Mouse (Mus musculus) liver, postnatal 0 days (tissue): ENCODE data around the gene Olfr314. TPM values are rescaled to one million over a fixed set of nuclear protein-coding genes. Genes with fewer than 3 reads are reported as not detected.
"Not testable (repeated sequence)": the region's sequence is repeated elsewhere in the genome, so short reads cannot be mapped to it uniquely, and the experiment has no call there.

Experiments used
- ATAC-seq: fragments of 200-750 bp; cut with Nextera tagmentation; 2 replicates; pipeline ENCODE4 v1.8.0; 2017; ENCODE audit warnings: mild to moderate bottlenecking, moderate library complexity
- DNase-seq: peaks from one replicate; pipeline ENCODE4 v3.0.0-alpha.2; 2016
- H3K27ac ChIP-seq: fragments of 300-500 bp; sonication (generic); 2 replicates; pipeline ENCODE4 v1.5.1; 2014; ENCODE audit warnings: antibody characterized with exemption, moderate library complexity, mild to moderate bottlenecking, low read depth
- H3K27me3 ChIP-seq: fragments of 300-500 bp; sonication (generic); 2 replicates; pipeline ENCODE4 v1.6.1; 2014; ENCODE audit warnings: low read length, control low read depth, mixed read lengths; ENCODE audit not compliant: insufficient read depth
- H3K36me3 ChIP-seq: fragments of 300-500 bp; sonication (generic); replicated peaks from 2 replicates; pipeline ENCODE4 v1.6.1; 2014; ENCODE audit warnings: mild to moderate bottlenecking, control low read depth, low read length, moderate library complexity, mixed read lengths; ENCODE audit not compliant: insufficient read depth
- H3K4me1 ChIP-seq: fragments of 300-500 bp; sonication (generic); 2 replicates; pipeline ENCODE4 v1.6.1; 2014; ENCODE audit warnings: antibody characterized with exemption, mild to moderate bottlenecking, control low read depth; ENCODE audit not compliant: insufficient read depth
- H3K4me2 ChIP-seq: fragments of 300-500 bp; sonication (generic); 2 replicates; pipeline ENCODE4 v1.6.1; 2014; ENCODE audit warnings: low read depth, mild to moderate bottlenecking, low read length, moderate library complexity, mixed read lengths
- H3K4me3 ChIP-seq: fragments of 300-500 bp; sonication (generic); 2 replicates; pipeline ENCODE4 v1.5.1; 2014; ENCODE audit warnings: low read depth, low read length
- H3K9ac ChIP-seq: fragments of 300-500 bp; sonication (generic); replicated peaks from 2 replicates; pipeline ENCODE4 v1.6.1; 2014; ENCODE audit warnings: mild to moderate bottlenecking, moderate library complexity
- H3K9me3 ChIP-seq: fragments of 300-500 bp; sonication (generic); 2 replicates; pipeline ENCODE4 v1.6.1; 2016; ENCODE audit warnings: mild to moderate bottlenecking, control low read depth, low read length, mixed read lengths
- CTCF ChIP-seq: sonication (generic); IDR thresholded peaks from 2 replicates; pipeline ENCODE4 v1.5.1; 2016; ENCODE audit warnings: antibody characterized with exemption, low read depth
- EP300 ChIP-seq: IDR thresholded peaks from 2 replicates; pipeline ENCODE4 v1.6.1; 2016; ENCODE audit warnings: antibody characterized with exemption, low read depth, mild to moderate bottlenecking
- WGBS: fragments of 180-500 bp; shearing (Covaris S2); extraction: QIAGEN DNeasy Blood & Tissue Kit; methylation state at CpG from one replicate; pipeline ENCODE4 v1.1.7; 2014; ENCODE audit not compliant: insufficient replicate concordance; 5-methylcytosine and 5-hydroxymethylcytosine counted together
- polyA plus RNA-seq: library from polyadenylated mRNA; unstranded; fragments of >200 nt; fragmentation: Nextera tagmentation; extraction: Ambion mirVana; gene quantifications from 2 replicates; pipeline ENCODE4 v1.2.1, GENCODE M21; 2015

Gene Olfr314
- polyA plus RNA-seq, 1 experiment from 2014 or later = not detected

- no peaks in the 10 kb centered on the region for H3K9me3 ChIP-seq
- 75% methylated on average over 1 of the region's 1 CpGs for WGBS
- no peak for DNase-seq
- ATAC-seq = no peak
- no peak overlapping the region for H3K9ac ChIP-seq
- no peaks in the 10 kb centered on the region for H3K27me3 ChIP-seq
- H3K4me2 ChIP-seq = no peak overlapping the region
- no peak overlapping the region for H3K27ac ChIP-seq
- H3K4me3 ChIP-seq = no peak overlapping the region
- H3K4me1 ChIP-seq = no peaks in the 10 kb centered on the region
- TF ChIP-seq EP300 (no peak), CTCF (no peak)
- no peaks in the 10 kb centered on the region for H3K36me3 ChIP-seq
Observed at GRCm38 (mm10) chr11:58815676-58816075, 32.9 kb downstream of the Olfr314 start.

- H3K9ac ChIP-seq, H3K4me2 ChIP-seq, H3K4me3 ChIP-seq, H3K27ac ChIP-seq, H3K36me3 ChIP-seq, H3K4me1 ChIP-seq, H3K27me3 ChIP-seq, H3K9me3 ChIP-seq, DNase-seq, ATAC-seq: not testable (repeated sequence)
Observed at GRCm38 (mm10) chr11:58828937-58829336, 46.2 kb downstream of the Olfr314 start, which contains the start of gene Olfr312. TSS of gene Olfr312 (plus strand) at chr11:58829237.

- WGBS = 53% methylated on average over 3 of the region's 3 CpGs
- Histone ChIP-seq H3K36me3 (no peaks in the 10 kb centered on the region), H3K4me1 (no peaks in the 10 kb centered on the region), H3K27me3 (no peaks in the 10 kb centered on the region), H3K4me2 (no peak overlapping the region), H3K4me3 (no peak overlapping the region), H3K9ac (no peak overlapping the region), H3K27ac (no peak overlapping the region), H3K9me3 (no peaks in the 10 kb centered on the region)
- no peak for ATAC-seq
- no peak for DNase-seq
- TF ChIP-seq EP300 (no peak), CTCF (no peak)
Observed at GRCm38 (mm10) chr11:58829764-58830163, 47.0 kb downstream of the Olfr314 start.

GRCm38 (mm10) chr11:58832541-58832940 lies 49.8 kb downstream of the Olfr314 start:
- H3K9me3 ChIP-seq, ATAC-seq, H3K4me2 ChIP-seq, H3K27ac ChIP-seq, H3K36me3 ChIP-seq, H3K27me3 ChIP-seq, DNase-seq, H3K4me1 ChIP-seq, H3K4me3 ChIP-seq, H3K9ac ChIP-seq: not testable (repeated sequence)
- 72% methylated on average over 3 of the region's 3 CpGs for WGBS

Other genes starting within 250 kb of the Olfr314 start
- not detected in 2 replicates for gene Olfr330, start 248.1 kb upstream of the Olfr314 start, polyA plus RNA-seq
- not detected in 2 replicates for gene Olfr329-ps, start 236.5 kb upstream of the Olfr314 start, polyA plus RNA-seq
- gene Olfr328, start 227.3 kb upstream of the Olfr314 start, polyA plus RNA-seq = not detected in 2 replicates
- not detected in 2 replicates for gene Olfr224, start 212.4 kb upstream of the Olfr314 start, polyA plus RNA-seq
- gene Olfr325, start 205.2 kb upstream of the Olfr314 start, polyA plus RNA-seq = not detected in 2 replicates
- gene Olfr324, start 187.8 kb upstream of the Olfr314 start, polyA plus RNA-seq = not detected in 2 replicates
- gene 2210407C18Rik, start 166.9 kb upstream of the Olfr314 start, polyA plus RNA-seq = not detected in 2 replicates
- not detected in 2 replicates for gene Olfr323, start 152.5 kb upstream of the Olfr314 start, polyA plus RNA-seq
- gene Trim58, start 142.5 kb upstream of the Olfr314 start, polyA plus RNA-seq = 5.8 and 5.9 TPM in 2 replicates
- gene Olfr322, start 124.2 kb upstream of the Olfr314 start, polyA plus RNA-seq = 0.06 TPM in 1 of 2 replicates, not detected in the other
- gene Olfr320, start 101.9 kb upstream of the Olfr314 start, polyA plus RNA-seq = not detected in 2 replicates
- not detected in 2 replicates for gene Olfr319, start 83.8 kb upstream of the Olfr314 start, polyA plus RNA-seq
- gene Olfr318, start 58.9 kb upstream of the Olfr314 start, polyA plus RNA-seq = not detected in 2 replicates
- not detected in 2 replicates for gene Olfr317, start 43.7 kb upstream of the Olfr314 start, polyA plus RNA-seq
- not detected in 2 replicates for gene Olfr316, start 30.2 kb upstream of the Olfr314 start, polyA plus RNA-seq
- not detected in 2 replicates for gene Olfr315, start 9.8 kb upstream of the Olfr314 start, polyA plus RNA-seq
- 0.25 TPM in 1 of 2 replicates, not detected in the other for gene Fam183b, start 19.0 kb downstream of the Olfr314 start, polyA plus RNA-seq
- not detected in 2 replicates for gene Olfr313, start 32.0 kb downstream of the Olfr314 start, polyA plus RNA-seq
- gene Olfr312, start 46.3 kb downstream of the Olfr314 start, polyA plus RNA-seq = not detected in 2 replicates
- not detected in 2 replicates for gene Olfr311, start 56.3 kb downstream of the Olfr314 start, polyA plus RNA-seq
- 0.85 and 1.3 TPM in 2 replicates for gene Gm12258, start 64.2 kb downstream of the Olfr314 start, polyA plus RNA-seq
- gene 2810021J22Rik, start 84.3 kb downstream of the Olfr314 start, polyA plus RNA-seq = 0.94 and 1.6 TPM in 2 replicates
- gene Zfp39, start 121.3 kb downstream of the Olfr314 start, polyA plus RNA-seq = 2.8 and 3.1 TPM in 2 replicates
- gene Btnl10, start 135.0 kb downstream of the Olfr314 start, polyA plus RNA-seq = 7.9 and 9.9 TPM in 2 replicates
- 85.3 and 96.0 TPM in 2 replicates for gene Rnf187, start 156.0 kb downstream of the Olfr314 start, polyA plus RNA-seq
- 4.9 and 10.0 TPM in 2 replicates for gene Hist3h2ba, start 166.0 kb downstream of the Olfr314 start, polyA plus RNA-seq
- gene Hist3h2a, start 171.7 kb downstream of the Olfr314 start, polyA plus RNA-seq = 14.3 and 14.8 TPM in 2 replicates
- gene Trim17, start 171.7 kb downstream of the Olfr314 start, polyA plus RNA-seq = 0.11 and 0.15 TPM in 2 replicates
- 8.8 and 8.9 TPM in 2 replicates for gene Trim11, start 195.1 kb downstream of the Olfr314 start, polyA plus RNA-seq